Mouse (Mus musculus): ENCODE data around the gene Mettl27. TPM values are rescaled to one million over a fixed set of nuclear protein-coding genes. Genes with fewer than 3 reads are reported as not detected.
A peak's percentile ranks its signal among the peaks of the same experiment; 100 is the strongest.

The Mettl27 gene
- total RNA-seq, 1 experiment = 15.6 TPM

DNA sequence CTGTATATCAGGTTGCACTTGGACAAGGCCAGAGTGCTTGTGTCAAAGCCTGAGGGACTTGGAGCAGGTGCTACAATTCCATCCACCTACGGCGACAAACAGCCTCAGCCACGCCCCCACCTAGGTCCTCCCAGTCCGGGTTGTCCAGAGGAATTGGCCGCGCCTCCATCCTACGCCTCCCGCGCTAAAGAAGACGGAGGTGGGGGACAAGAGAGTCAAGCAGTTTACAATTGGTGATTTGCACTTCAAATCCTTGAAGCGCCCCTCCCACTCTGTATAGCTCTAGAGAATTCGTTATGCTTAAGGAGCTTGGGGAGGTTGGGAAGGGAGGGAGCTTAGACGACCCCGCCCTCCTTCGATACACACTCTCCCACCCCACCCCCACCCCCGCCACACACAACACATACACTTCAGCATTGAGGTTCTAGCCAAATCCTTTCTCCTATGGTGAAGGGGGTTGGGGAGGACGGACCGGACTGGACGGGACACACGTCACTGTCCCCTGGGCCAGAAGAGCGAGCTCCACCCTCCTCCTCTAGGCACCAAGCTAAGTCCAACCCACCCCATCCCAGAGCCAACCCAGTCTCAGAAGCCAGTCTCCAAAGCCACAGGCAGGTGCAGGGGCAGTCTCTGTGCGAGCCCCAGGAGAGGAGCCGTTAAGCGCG is 53.6 kb downstream of the Mettl27 start, which contains the start of gene Cldn3:
Cldn3 (plus strand) TSS at position 582 of the 665 bp plus-strand sequence.
- peaks cover 4 to 26% of the 10 kb centered on the region in 2 experiments for H3K4me1 ChIP-seq (ENCODE audit: control insufficient read depth in 2 of 2, insufficient read depth in 2 of 2, low read length in 2 of 2, poor library complexity in 1 of 2)
- DNase-seq (ENCODE audit: low read depth, low spot score) = peak; percentile 90
- no peaks in the 10 kb centered on the region for H3K36me3 ChIP-seq (ENCODE audit: control insufficient read depth, insufficient read depth, low read length, poor library complexity, severe bottlenecking)
- H3K9ac ChIP-seq (ENCODE audit: insufficient read depth, low read depth, low read length, poor library complexity, severe bottlenecking) = peak within 1 kb of the TSS; percentile 62
- H3K4me3 ChIP-seq (ENCODE audit: insufficient read depth in 1 of 2, low read depth in 1 of 2, low read length in 2 of 2, poor library complexity in 1 of 2, severe bottlenecking in 1 of 2) = peak within 1 kb of the TSS; percentile 72 to 73
- peak within 1 kb of the TSS; percentile 41; the same call in 1 of the 2 replicates for H3K27ac ChIP-seq (ENCODE audit: insufficient read depth, low read depth, low read length, poor library complexity, severe bottlenecking)
- no peaks in the 10 kb centered on the region for H3K9me3 ChIP-seq (ENCODE audit: control insufficient read depth, insufficient read depth, low read depth, low read length)
- no peak for TF ChIP-seq CHD2 (IDR thresholded peaks at IDR 0.05; ENCODE audit: low read depth, low read length)
- TF ChIP-seq ZC3H11A (IDR thresholded peaks at IDR 0.05; ENCODE audit: borderline replicate concordance, low read depth, low read length) = no peak
- no peak for TF ChIP-seq ZNF384 (IDR thresholded peaks at IDR 0.05; ENCODE audit: low read depth, low read length)
- no peak; the same call in 1 of the 2 replicates for TF ChIP-seq HCFC1 (IDR thresholded peaks at IDR 0.05; ENCODE audit: borderline replicate concordance, insufficient read depth, low read length)
- no peak for TF ChIP-seq MAFK (IDR thresholded peaks at IDR 0.05; ENCODE audit: insufficient read depth, low read depth, low read length)
- in situ Hi-C loops (cut with MboI; ENCODE audit: low sequenced_read_pairs in 2 of 2, unreplicated experiment in 2 of 2) = no loop called here

DNA sequence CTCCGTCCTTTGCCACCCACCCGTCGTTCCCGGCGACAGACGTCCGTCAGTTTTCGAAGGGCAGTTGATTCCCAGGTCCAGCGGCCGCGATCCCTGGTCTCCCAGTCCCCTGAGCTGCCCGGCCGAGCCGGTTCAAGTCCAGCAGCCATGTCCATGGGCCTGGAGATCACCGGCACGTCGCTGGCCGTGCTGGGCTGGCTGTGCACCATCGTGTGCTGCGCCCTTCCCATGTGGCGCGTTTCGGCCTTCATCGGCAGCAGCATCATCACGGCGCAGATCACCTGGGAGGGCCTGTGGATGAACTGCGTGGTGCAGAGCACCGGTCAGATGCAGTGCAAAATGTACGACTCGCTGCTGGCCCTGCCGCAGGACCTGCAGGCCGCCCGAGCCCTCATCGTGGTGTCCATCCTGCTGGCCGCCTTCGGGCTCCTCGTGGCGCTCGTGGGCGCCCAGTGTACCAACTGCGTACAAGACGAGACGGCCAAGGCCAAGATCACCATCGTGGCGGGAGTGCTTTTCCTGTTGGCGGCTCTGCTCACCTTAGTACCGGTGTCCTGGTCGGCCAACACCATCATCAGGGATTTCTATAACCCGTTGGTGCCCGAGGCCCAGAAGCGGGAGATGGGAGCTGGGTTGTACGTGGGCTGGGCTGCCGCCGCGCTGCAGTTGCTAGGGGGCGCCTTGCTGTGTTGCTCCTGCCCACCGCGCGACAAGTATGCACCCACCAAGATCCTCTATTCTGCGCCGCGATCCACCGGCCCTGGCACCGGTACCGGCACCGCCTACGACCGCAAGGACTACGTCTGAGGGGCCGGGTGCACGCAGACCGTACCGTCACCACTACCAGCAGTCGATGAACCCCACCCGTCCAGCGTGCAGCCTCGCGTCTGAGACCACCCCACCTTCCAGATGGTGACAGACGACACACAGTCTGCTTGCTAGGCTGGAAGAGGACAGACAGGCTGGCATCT is 54.4 kb downstream of the Mettl27 start:
- H3K4me3 ChIP-seq (ENCODE audit: insufficient read depth in 1 of 2, low read depth in 1 of 2, low read length in 2 of 2, poor library complexity in 1 of 2, severe bottlenecking in 1 of 2) = peak overlapping the region; percentile 72 to 73
- peak overlapping the region; percentile 62 for H3K9ac ChIP-seq (ENCODE audit: insufficient read depth, low read depth, low read length, poor library complexity, severe bottlenecking)
- peak overlapping the region; percentile 24; the same call in 1 of the 2 replicates for H3K27ac ChIP-seq (ENCODE audit: insufficient read depth, low read depth, low read length, poor library complexity, severe bottlenecking)
- no peak for DNase-seq (ENCODE audit: low read depth, low spot score)
- no peak for TF ChIP-seq ZNF384 (IDR thresholded peaks at IDR 0.05; ENCODE audit: low read depth, low read length)
- TF ChIP-seq HCFC1 (IDR thresholded peaks at IDR 0.05; ENCODE audit: borderline replicate concordance, insufficient read depth, low read length) = 0 out of 2 replicates have a peak, but pooled peaks have one; percentile 40
- in situ Hi-C loops (cut with MboI; ENCODE audit: low sequenced_read_pairs in 2 of 2, unreplicated experiment in 2 of 2) = no loop called here
- H3K9me3 ChIP-seq (ENCODE audit: control insufficient read depth, insufficient read depth, low read depth, low read length) = no peaks in the 10 kb centered on the region
- no peaks in the 10 kb centered on the region for H3K36me3 ChIP-seq (ENCODE audit: control insufficient read depth, insufficient read depth, low read length, poor library complexity, severe bottlenecking)
- H3K4me1 ChIP-seq (ENCODE audit: control insufficient read depth in 2 of 2, insufficient read depth in 2 of 2, low read length in 2 of 2, poor library complexity in 1 of 2) = peaks cover 4 to 26% of the 10 kb centered on the region in 2 experiments

DNA sequence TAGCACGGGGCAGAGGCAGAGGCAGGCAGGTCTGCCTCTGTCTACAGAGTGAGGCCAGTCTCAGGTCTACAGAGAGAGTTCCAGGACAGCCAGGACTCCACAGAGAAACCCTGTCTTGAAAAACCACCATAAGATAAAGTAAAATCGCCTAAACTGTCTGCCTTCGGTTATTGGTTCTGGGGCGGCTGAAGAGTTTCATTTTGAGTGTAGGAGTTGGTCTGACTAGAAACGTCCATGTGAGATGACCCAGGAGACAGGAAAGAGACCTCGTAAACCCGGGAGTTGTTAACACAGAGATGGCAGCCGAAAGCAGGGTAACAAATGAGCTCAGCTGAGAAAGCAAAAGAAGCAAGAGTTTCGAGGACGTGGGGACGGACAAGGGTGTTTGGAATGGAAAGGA is 57.0 kb downstream of the Mettl27 start:
- in situ Hi-C loops (cut with MboI; ENCODE audit: low sequenced_read_pairs in 2 of 2, unreplicated experiment in 2 of 2) = no loop called here
- DNase-seq (ENCODE audit: low read depth, low spot score) = no peak
- peaks cover 4 to 23% of the 10 kb centered on the region in 2 experiments; a peak in 3 of 4 replicates for H3K4me1 ChIP-seq (ENCODE audit: control insufficient read depth in 2 of 2, insufficient read depth in 2 of 2, low read length in 2 of 2, poor library complexity in 1 of 2)
- TF ChIP-seq HCFC1 (IDR thresholded peaks at IDR 0.05; ENCODE audit: borderline replicate concordance, insufficient read depth, low read length) = no peak
- TF ChIP-seq CHD2 (IDR thresholded peaks at IDR 0.05; ENCODE audit: low read depth, low read length) = no peak
- no peak for TF ChIP-seq ZNF384 (IDR thresholded peaks at IDR 0.05; ENCODE audit: low read depth, low read length)
- TF ChIP-seq MAFK (IDR thresholded peaks at IDR 0.05; ENCODE audit: insufficient read depth, low read depth, low read length) = no peak
- no peak for TF ChIP-seq ZC3H11A (IDR thresholded peaks at IDR 0.05; ENCODE audit: borderline replicate concordance, low read depth, low read length)
- no peak overlapping the region for H3K27ac ChIP-seq (ENCODE audit: insufficient read depth, low read depth, low read length, poor library complexity, severe bottlenecking)
- H3K9ac ChIP-seq (ENCODE audit: insufficient read depth, low read depth, low read length, poor library complexity, severe bottlenecking) = no peak overlapping the region
- H3K4me3 ChIP-seq (ENCODE audit: insufficient read depth in 1 of 2, low read depth in 1 of 2, low read length in 2 of 2, poor library complexity in 1 of 2, severe bottlenecking in 1 of 2) = no peak overlapping the region
- H3K36me3 ChIP-seq (ENCODE audit: control insufficient read depth, insufficient read depth, low read length, poor library complexity, severe bottlenecking) = no peaks in the 10 kb centered on the region
- no peaks in the 10 kb centered on the region for H3K9me3 ChIP-seq (ENCODE audit: control insufficient read depth, insufficient read depth, low read depth, low read length)

DNA sequence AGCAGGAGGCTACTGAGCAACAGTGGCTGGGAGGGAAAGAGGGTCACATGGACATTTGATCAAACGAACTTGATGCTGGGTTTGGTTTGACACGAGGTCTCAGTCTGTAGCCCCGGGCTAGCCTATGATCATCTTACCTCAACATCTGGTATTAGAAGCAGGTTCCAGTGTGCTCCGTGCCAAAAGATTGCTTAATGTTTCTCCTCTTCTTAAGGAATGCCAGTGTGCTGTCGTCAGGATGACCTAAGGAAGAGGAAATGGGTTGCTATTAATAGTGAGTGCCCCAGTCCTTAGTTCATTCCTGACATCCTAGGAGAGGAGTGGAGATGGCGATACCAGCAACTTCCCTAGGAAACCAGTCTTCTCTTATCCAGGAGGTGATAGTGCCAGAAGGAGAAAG is 57.6 kb downstream of the Mettl27 start:
- Histone ChIP-seq H3K36me3 (ENCODE audit: control insufficient read depth, insufficient read depth, low read length, poor library complexity, severe bottlenecking) (no peaks in the 10 kb centered on the region), H3K9ac (ENCODE audit: insufficient read depth, low read depth, low read length, poor library complexity, severe bottlenecking) (no peak overlapping the region), H3K4me1 (ENCODE audit: control insufficient read depth in 2 of 2, insufficient read depth in 2 of 2, low read length in 2 of 2, poor library complexity in 1 of 2) (peaks cover 4 to 20% of the 10 kb centered on the region in 2 experiments; a peak in 3 of 4 replicates), H3K27ac (ENCODE audit: insufficient read depth, low read depth, low read length, poor library complexity, severe bottlenecking) (no peak overlapping the region), H3K4me3 (ENCODE audit: insufficient read depth in 1 of 2, low read depth in 1 of 2, low read length in 2 of 2, poor library complexity in 1 of 2, severe bottlenecking in 1 of 2) (no peak overlapping the region), H3K9me3 (ENCODE audit: control insufficient read depth, insufficient read depth, low read depth, low read length) (no peaks in the 10 kb centered on the region)
- TF ChIP-seq CHD2 (IDR thresholded peaks at IDR 0.05; ENCODE audit: low read depth, low read length) (no peak), HCFC1 (IDR thresholded peaks at IDR 0.05; ENCODE audit: borderline replicate concordance, insufficient read depth, low read length) (no peak), ZNF384 (IDR thresholded peaks at IDR 0.05; ENCODE audit: low read depth, low read length) (no peak), ZC3H11A (IDR thresholded peaks at IDR 0.05; ENCODE audit: borderline replicate concordance, low read depth, low read length) (no peak), MAFK (IDR thresholded peaks at IDR 0.05; ENCODE audit: insufficient read depth, low read depth, low read length) (no peak)
- no peak for DNase-seq (ENCODE audit: low read depth, low spot score)
- in situ Hi-C loops (cut with MboI; ENCODE audit: low sequenced_read_pairs in 2 of 2, unreplicated experiment in 2 of 2) = no loop called here

Other genes with a start within 250 kb of the Mettl27 start
- gene Limk1, start 243.8 kb upstream of the Mettl27 start, total RNA-seq (2012; rRNA removed) = 14.0 and 15.9 TPM in 2 replicates
- 0.85 and 0.98 TPM in 2 replicates for gene Eln, start 185.0 kb upstream of the Mettl27 start, total RNA-seq (2012; rRNA removed)
- not detected in 2 replicates for gene Tmem270, start 25.6 kb upstream of the Mettl27 start, total RNA-seq (2012; rRNA removed)
- gene Cldn13, start 16.8 kb upstream of the Mettl27 start, total RNA-seq (2012; rRNA removed) = not detected in 2 replicates
- gene Cldn4, start 14.6 kb downstream of the Mettl27 start, total RNA-seq (2012; rRNA removed) = 150 and 350 TPM in 2 replicates
- 8.4 and 24.1 TPM in 2 replicates for gene Cldn3, start 53.8 kb downstream of the Mettl27 start, total RNA-seq (2012; rRNA removed)
- gene Abhd11, start 76.8 kb downstream of the Mettl27 start, total RNA-seq (2012; rRNA removed) = 64.8 and 105 TPM in 2 replicates
- 9.5 and 14.6 TPM in 2 replicates for gene Stx1a, start 91.1 kb downstream of the Mettl27 start, total RNA-seq (2012; rRNA removed)
- 6.2 and 8.3 TPM in 2 replicates for gene Dnajc30, start 131.8 kb downstream of the Mettl27 start, total RNA-seq (2012; rRNA removed)
- gene Bud23, start 132.6 kb downstream of the Mettl27 start, total RNA-seq (2012; rRNA removed) = 110 and 112 TPM in 2 replicates
- gene Vps37d, start 145.9 kb downstream of the Mettl27 start, total RNA-seq (2012; rRNA removed) = 2.0 and 3.0 TPM in 2 replicates
- gene Mlxipl, start 157.5 kb downstream of the Mettl27 start, total RNA-seq (2012; rRNA removed) = 7.6 and 11.7 TPM in 2 replicates
- 49.6 and 99.0 TPM in 2 replicates for gene Tbl2, start 217.3 kb downstream of the Mettl27 start, total RNA-seq (2012; rRNA removed)
- gene Bcl7b, start 235.9 kb downstream of the Mettl27 start, total RNA-seq (2012; rRNA removed) = 15.0 and 17.5 TPM in 2 replicates